Mouse (Mus musculus): Measurements from ENCODE around the gene Gopc.

Gene Gopc

DNA sequence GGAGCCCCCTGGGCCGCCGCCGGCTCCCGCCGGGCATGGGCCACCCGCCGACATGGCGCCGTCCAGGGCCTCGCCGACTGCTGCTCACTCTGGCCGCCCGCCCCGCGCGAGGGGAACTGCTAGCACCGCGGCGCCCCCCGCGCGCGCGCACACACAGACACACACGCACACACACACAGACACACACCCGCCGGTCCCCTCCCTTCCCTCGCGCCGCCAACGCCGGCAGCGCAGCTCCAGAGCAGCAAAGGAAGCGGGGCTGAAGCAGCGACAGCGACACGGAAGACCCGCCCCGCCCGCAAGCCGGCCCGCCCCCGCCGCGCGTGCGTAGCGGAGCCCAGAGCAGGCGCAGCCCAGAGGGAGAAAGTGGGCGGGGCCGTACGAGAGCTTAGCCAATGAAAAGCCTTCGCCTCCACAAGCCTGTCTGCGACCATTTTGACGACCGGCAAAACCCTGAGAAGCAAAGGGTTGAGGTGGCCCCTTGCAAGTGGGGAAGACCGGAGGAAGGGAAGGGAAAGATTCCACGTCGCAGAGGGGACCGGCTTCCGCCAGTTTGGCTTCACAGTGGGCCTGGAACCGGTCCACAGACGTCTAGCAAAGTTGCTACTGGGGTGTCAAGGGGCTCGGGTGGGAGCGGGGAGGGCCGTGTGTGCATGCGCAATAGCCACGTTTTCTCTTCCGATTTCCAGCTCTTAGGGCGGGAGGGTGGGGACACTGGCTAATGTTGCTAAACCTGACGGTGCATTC, at the start of gene Gopc:
Gene Gopc, minus strand, starts transcription at position 280 of the 747 bp plus-strand sequence.
- DNase-seq (ENCODE audit: low spot score in 2 of 2): peak; percentile 95 to 96

DNA sequence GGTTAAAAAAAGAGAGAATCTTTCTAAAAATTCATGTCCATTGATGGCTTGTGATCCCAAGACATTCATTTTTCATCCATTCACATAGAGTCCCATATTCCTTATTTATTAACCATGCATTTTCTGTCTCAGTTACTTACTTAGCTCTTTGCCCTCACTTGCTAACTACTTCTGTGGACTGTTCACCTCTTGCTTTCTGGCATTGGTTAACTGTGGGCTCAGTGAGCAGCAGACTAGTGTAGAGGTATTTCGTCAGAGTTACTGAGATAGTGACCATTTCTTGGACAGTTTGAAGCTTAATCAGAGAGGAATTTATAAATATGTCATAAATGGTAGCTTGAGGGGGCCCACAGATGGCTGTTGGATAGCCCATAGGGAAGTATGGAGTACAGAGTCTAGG, 49.0 kb upstream of the Gopc start:
- no peak for DNase-seq (ENCODE audit: low spot score in 2 of 2)

DNA sequence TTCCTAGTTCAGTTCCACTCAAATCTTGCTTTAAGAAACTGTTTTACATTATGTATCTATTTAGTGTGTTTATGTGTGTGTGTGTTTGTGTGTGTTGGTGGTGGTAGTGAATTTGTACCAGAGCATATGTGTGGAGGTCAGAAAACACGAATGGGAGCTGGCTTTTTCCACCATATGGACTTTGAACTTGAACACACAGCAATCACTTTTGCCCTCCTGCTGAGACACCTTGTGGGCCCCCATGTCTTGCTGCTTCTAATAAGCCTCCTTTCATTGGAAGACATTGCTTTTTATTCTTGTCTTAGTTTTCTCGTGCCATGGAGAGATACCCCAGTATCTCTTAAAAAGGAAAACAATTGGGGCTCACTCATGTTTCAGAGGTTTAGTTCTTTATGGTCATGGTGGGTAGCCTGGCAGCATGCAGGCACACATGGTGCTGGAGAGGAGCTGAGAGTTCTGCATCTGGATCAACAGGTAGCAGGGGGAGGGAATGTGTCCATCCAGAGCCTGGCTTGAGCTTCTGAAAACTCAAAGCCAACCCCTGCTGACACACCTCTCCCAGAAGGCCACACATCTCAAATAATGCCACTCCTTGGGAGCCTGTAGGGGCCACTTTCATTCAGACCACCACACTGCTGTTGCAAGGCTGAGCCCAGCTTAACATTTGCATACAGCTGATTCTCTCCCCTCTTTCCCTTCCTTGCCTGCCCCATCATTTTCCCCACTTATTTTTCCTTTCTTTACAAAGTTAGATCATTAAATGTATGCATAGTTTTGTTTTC, 45.9 kb upstream of the Gopc start:
- no peak for DNase-seq (ENCODE audit: low spot score in 2 of 2)

DNA sequence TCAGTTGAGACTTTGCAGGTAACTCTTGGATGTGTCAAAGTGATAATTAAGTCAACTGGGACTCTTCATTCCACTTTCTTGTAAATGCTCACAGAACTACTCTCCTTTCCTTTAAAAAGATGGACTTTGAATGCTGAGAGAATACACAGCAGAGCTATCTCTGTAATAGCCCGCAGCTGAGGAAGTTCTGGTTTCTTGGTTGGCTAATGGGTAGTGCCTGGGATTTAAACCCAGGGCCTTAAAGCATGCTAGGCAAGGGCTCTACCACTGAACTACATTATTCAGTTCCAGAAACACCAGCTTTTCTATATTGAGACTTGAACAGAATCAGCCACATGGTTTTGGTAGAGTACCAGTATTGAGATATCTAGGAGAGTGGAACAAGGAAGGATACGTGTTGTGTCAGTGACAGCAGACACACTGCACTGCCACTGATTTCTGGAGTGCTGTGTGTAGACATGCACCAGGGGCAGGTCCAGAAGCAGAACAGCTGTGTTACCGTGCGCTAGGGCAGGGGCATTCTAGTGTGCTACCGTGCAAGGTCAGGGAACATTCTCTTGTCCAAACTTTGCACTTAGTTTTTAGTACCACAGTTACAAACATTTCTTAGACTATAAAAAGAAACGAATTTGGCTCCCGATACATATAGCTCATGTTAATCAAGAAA, 44.5 kb upstream of the Gopc start:
- DNase-seq (ENCODE audit: low spot score in 2 of 2): no peak

DNA sequence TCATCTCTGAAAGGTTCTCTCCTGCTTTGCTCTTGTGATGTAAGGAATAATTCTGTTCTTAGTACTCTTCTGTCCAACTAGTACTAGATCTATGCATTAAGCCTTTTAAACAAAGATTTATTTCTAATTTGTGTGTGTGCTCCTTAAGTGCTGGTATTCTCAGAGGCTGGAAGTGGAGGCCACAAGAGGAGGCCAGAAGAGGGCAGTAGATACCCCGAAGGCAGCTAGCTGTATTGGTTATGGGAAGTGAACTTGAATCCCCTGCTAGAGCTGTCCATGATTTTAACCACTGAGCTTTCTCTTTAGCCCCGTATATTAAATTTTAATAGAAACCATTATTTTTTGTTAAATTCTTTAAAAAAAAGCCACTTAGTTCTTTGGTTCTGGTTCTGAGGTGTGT, 41.2 kb upstream of the Gopc start:
- DNase-seq (ENCODE audit: low spot score in 2 of 2): no peak

DNA sequence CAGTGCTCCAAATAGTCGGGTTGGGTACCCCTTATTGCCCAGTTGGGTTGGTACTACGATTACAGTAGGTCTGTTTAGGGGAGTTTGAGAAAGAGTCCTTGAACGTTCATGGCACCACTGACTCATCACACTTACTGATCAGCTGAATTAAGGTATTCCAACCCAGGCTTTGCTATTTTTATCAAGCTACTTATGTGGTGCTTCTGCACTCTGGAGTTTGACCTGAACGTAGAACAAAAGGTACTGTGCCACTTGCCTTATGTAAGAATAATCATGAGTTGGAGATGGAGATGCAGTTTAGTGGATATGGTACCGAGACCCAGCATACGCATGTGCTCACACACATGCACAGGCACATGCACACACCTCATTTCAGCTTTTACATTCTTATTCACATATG, 39.8 kb upstream of the Gopc start:
- no peak for DNase-seq (ENCODE audit: low spot score in 2 of 2)

DNA sequence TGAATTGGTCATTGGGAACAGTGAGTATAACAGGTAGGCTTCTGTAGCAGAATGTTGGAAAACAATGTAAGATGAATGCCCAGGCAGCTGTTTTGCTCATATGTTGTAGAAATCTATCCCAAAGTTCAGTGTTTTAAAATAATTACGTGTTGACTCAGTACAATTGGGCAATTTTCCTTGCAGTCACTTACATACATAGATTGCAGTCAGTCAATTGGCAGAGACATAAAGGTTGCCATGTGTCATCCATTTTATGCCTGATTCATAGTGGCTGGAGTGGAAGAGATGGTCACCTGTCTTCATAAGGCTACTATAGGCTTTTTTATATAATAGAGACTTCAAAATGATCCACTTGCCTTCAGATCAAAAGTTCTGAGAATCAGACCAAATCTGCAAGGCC, 38.6 kb upstream of the Gopc start:
- no peak for DNase-seq (ENCODE audit: low spot score in 2 of 2)

DNA sequence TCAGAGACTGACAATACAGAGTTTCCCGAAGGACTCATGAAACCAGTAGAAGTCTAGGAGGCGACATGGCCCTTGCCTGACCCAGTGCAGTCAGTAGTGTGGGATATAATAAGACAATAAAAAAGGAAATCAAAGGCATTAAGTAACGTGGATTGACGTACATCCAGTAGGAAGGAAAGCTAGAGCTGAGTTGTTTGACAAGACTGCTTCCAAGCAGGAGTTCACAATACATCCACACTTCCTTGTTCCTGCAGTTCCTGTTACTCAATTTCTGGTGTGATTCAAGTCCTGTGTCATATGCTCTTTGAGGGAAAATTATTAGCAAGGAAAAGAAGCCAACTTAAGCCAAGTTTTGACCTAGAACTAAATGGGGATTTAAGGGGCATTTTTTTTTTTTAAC, 37.5 kb upstream of the Gopc start:
- no peak for DNase-seq (ENCODE audit: low spot score in 2 of 2)

DNA sequence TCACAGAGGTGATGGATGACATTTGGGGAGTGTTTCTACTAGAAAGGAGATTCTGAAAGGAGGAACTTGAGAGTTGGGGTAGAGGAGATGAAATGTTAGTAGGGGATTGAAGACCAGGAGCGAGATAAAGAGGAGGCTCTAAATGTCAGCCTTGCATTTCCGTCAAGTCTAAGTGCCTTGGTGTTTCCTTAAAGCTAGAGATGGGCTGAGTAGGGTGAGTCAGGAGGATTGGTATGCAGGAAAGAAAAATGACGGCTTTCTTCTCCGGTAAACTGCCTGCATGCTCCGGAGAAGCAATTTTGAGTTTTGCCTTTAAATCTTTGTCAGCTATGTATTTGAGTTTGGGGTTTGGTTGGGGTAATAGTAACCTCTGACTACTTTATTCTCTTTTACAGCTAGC, 37.0 kb upstream of the Gopc start:
- DNase-seq (ENCODE audit: low spot score in 2 of 2): no peak

DNA sequence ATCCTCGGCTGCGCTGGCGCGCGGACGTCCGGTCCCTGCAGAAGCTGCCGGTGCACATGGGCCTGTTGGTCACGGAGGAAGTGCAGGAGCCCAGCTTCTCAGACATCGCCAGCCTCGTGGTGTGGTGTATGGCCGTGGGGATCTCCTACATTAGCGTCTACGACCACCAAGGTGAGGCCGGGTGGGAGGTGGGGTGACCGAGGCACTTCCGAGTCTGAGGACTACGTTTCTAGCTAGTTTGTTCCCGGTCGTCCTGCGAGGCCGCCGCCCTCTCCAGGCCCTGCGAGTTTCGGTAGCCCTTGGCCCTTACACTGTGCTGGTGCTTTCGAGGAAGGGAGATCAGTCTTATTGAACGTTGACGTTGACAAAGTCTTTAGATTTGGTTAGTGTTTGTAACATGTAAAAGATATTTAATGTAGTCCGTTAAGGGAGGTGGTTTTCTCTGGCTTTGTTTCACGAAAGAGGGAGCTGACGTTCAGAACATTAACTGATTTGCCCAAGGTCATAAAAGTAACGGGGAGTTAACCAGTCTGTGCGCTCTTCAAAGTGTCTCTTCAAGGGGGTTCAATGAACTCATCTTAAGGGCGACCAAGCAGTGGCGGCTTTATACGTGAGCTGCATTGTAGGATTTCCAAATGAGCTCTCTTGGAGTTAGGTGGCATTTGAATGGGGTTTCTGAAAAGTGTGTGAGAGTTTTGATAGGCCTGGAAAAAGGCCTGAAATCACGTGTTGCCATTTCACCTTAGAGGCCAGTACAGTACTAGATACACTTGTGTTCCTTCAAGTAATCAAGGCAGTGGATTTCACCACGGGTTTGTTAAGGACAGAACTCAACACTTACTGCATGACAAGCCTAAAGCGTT, 36.3 kb upstream of the Gopc start:
- DNase-seq (ENCODE audit: low spot score in 2 of 2): peak in 1 of 2 experiments; percentile 35

DNA sequence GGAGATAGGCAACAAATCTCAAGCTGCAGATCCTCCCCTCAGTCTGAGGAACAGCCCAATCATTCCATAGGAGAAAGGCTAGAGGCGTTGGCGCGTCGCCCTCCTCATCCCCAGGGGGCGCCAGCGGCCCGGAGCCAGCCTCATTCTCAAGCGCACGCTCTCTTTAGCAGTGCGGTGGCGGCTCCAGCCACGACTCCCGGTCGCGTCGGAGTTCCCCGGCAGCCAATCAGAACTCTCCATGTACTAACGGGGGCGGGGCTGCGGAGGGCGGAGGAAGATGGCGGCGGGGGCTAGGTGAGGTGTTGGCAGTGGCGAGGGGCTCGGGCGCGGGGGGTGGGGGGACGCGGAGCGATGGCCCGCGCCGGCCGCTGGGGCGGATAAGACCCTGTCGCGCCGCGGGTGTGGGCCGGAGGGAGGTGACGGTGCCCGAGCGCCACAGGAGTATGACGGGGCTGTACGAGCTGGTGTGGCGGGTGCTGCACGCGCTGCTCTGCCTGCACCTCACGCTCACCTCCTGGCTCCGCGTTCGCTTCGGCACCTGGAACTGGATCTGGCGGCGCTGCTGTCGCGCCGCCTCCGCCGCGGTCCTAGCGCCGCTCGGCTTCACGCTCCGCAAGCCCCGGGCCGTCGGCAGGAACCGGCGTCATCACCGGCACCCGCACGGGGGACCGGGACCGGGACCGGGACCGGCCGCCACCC, 35.5 kb upstream of the Gopc start, which contains the start of gene Nus1:
Gene Nus1, plus strand, starts transcription at position 249 of the 699 bp plus-strand sequence.
- DNase-seq (ENCODE audit: low spot score in 2 of 2): peak; percentile 90 to 96

DNA sequence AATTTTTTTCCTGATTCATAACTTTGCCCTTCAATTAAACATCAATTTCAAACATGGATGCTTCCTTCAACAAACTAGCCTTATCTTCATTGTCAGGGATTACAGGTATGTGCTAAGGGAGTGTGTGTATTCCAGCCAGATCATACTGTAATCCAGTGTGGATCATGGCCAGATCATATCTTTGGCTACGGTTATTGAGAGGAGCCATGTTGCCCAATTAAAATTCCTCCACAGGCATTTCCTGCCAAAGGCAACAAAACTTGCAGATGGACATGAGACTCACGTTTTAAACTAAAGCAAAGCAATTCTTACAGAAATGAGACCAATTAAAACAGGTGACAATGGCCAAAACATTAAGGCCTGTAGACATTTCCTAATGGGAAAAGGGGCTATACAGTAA, 34.5 kb upstream of the Gopc start:
- no peak for DNase-seq (ENCODE audit: low spot score in 2 of 2)

DNA sequence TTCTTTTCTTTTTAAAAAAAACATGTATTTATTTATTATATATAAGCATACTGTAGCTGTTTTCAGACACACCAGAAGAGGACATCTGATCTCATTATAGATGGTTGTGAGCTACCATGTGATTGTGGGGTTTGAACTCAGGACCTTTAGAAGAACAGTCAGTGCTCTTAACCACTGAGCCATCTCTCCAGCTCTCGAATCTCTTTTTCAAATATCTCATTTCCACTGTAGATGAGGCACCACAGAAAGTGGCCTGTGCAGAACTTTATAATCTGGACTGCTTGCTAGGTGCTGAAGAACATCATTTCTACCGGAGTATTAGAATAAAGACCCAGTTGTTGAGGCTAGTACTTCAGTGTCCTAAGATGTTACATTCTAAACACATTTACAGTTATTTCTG, 33.1 kb upstream of the Gopc start:
- DNase-seq (ENCODE audit: low spot score in 2 of 2): no peak

DNA sequence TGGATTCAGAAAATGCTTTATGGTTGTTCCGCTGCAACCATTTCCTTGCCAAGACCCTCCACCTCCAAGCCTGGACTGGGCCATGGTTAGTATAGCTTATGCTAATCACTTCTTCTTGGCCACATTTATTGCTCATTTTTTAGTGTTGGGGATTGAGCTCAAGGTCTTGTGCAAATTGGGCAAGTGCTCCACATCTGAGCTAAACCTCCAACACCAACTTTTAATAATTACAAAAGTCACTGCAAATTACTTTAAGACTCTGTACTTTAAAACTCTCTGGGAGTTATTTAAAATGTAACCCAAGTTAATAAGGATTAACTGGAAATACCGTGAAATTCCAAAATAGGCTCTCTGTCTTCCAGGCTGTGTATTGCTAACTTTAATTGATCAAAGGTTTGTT, 25.6 kb upstream of the Gopc start:
- DNase-seq (ENCODE audit: low spot score in 2 of 2): no peak

DNA sequence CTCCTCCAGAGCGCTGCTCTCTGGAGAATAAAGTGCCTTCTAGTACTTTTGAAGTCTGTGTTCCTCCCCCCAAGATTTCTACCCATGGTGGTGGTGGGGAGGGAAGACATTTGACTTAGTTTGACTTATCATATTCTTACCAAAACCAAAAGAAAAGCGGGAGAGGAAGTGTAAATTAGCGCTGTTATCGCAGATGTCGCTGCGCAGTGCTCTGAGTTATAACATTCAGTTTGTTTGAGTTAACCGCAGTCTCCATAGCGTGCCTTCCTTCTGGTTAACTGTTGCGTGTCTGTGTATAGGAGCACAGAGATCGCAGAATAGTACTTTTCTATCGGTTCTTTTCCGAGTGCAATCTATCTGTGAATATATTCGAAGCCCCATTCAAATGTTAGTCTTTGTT, 23.2 kb upstream of the Gopc start:
- no peak for DNase-seq (ENCODE audit: low spot score in 2 of 2)

DNA sequence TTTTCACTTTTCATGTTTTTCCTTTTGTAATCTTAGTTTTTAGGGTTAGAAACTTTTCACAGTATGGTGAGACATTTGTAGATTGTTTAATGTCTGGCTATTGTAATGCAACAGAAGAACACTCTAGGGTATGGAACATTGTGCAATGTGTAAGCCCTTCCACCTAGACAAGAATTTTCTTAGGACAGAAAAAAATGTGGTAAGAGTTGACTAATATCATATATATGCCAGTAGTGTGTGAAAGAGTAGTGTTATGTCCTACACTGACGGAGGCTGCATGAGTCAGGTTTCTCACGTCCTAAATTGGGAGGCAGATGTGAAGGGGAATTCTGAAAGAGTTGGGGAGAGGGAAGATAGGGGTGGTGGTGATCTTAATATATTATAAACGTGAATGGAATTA, 17.8 kb upstream of the Gopc start:
- DNase-seq (ENCODE audit: low spot score in 2 of 2): no peak

DNA sequence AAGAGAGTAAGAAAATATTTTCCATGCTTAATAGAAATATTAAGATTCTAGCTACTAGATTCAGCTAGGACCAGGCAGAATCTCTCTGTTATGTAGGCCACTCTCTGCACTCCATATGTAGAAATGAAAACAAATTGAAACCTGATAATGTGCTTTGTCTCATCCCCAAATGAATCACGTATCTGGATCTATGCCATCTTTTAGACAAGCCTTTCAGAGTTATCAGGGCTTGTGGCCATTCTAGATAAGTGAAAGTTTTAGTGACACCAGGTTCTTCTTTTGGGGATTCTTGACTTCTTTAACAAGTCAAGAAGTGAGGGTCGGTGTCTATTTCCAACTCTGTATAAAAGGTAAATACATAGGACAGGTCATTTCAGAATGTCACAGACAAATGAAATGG, 16.8 kb upstream of the Gopc start:
- DNase-seq (ENCODE audit: low spot score in 2 of 2): no peak

DNA sequence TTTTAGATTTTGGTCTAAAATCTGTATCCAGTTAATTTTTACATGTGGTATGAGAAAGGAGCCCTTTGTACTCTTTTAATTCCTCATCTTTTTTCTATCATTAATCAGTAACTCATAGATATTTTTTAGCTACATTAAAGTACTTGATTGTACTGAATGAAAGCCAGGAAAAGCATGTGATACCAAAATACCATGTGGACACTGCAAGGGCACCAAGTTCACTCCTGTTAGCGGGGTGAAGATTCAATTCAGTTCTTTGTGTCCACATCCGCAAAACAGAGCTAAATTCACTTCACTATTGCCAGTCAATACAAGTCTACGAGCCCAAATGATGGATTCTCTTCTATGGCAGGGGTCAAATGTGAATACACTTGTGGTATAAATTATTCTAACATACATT, 14.7 kb upstream of the Gopc start:
- DNase-seq (ENCODE audit: low spot score in 2 of 2): no peak

DNA sequence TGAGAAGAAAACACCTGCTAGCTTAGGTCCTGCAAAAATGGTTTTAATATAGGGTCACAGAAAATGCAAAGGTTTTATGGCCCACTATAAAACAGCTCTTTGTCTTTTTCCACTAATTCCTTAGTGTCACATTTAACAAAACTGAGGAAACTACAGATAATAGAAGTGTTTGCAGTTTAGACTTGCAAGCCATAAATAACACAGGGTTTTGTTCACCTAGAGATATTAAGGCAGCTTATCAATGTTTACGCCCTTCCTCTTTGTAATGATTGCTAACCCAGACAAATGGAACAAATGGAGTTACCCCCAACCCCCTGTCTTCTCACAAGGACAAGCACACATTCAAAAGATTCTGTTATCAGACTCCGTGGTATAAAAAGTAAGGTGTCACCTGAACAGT, 9.3 kb upstream of the Gopc start:
- DNase-seq (ENCODE audit: low spot score in 2 of 2): no peak

DNA sequence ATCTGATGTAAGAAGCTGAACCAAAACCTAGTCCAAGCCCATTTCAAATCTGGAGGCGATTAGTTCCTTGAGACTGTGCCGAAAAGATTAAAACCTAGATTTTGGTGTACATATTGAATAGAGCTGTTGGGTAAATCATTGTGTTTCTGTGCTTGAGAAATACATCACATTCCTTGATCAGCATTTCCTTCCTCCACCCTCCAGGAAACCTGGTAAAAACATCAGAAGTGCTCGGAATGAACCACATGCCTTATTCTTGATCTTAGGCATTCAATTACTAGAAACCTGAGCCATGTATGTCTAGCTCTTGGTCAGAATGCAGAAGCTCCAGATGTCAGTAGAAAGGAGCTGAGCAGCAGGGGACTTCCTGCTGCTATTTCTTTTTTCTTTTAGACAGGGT, 7.5 kb upstream of the Gopc start:
- no peak for DNase-seq (ENCODE audit: low spot score in 2 of 2)

DNA sequence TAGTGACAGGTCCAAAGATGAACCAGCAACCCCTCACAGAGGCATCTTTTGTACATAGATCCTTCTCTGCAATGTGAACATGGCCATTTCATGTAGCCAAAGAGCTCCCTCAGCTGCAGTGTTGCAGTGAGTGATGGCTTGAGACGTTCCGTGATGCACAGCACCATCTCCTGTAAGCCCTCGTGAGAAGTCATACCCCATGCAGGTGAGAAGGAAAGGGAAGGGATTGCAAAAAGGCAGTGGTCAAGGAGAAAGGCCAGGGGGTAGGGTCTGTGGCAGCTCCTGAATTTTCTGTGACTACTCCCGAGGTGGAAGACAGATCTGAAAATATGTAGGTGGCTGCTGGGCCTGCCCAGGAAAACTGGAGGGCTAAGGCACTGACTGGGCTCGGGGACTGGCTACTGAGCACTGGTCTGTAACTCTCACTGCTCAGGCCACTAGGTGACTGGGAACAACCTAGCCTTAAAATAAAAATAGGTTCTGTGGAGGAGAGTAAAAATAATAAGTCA, 7.1 kb upstream of the Gopc start, which contains the start of gene Nepn:
Gene Nepn, plus strand, starts transcription at position 51 of the 509 bp plus-strand sequence.
- DNase-seq (ENCODE audit: low spot score in 2 of 2): no peak

Measured in urinary bladder, postnatal 36 days (tissue).